Mouse (Mus musculus): ENCODE results near the gene Adam12. TPM values are rescaled to one million over a fixed set of nuclear protein-coding genes. Genes with fewer than 3 reads are reported as not detected.

The Adam12 gene
- total and polyA plus RNA-seq, 2 experiments, result 0.28 TPM

DNA sequence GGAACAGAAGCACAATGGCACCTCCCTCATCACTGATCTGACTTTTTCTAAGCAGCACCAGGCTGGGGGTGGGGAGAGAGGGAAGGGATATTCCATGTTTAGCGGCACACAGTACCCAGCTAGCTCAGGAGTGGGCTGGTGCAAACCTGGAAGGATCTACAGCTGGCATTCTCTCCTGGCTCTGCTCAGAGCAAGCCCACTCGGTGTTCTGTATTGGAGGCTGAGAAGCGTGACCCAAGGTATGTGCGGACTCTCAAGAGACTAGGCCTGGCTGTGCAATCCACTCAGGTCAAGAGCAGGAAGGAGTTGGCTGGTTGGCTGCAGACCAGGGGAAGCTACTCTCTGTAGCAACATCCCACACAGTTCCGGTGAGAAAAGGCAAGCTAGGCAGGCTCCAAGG, 312.0 kb downstream of the Adam12 start:
- Histone ChIP-seq H3K4me3 (ENCODE audit: insufficient read depth, low read depth, low read length) (no peak overlapping the region), H3K79me2 (ENCODE audit: control insufficient read depth, insufficient read depth, low read length) (no peaks in the 10 kb centered on the region), H3K9ac (ENCODE audit: low read depth, low read length) (no peak overlapping the region), H3K27ac (replicated peaks; ENCODE audit: insufficient read depth, low read depth, low read length) (no peak overlapping the region), H3K4me1 (ENCODE audit: control insufficient read depth, insufficient read depth, low read length) (no peaks in the 10 kb centered on the region), H3K36me3 (ENCODE audit: control insufficient read depth, insufficient read depth, low read length) (no peaks in the 10 kb centered on the region), H3K27me3 (ENCODE audit: control insufficient read depth, insufficient read depth, low read length) (no peaks in the 10 kb centered on the region)
- no peak for DNase-seq (ENCODE audit: extremely low read depth, low read depth, low spot score)
- no peak for TF ChIP-seq POLR2A (IDR thresholded peaks at IDR 0.05; ENCODE audit: extremely low read depth, insufficient read depth, low read length)
- 81% methylated on average over 5 of the region's 5 CpGs for WGBS

DNA sequence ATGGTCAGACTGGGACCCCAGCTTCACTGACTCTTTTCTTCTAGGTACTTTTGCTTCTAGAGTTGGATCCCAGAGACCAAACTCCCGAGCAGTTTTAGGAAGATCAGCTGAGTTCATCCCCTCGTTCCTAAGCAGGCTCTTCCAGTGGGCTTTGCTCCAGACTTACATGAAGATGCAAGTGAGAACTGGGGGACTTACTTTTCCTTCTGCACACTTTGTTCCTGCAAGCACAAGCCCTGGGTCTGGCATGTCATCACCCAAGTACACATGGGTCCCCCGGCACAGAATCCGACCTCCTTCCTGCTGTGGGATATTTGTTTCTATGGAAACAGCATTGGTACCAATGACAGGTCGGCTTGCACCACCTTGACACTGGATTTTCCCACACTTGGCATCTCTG, 312.6 kb downstream of the Adam12 start:
- no peaks in the 10 kb centered on the region for H3K79me2 ChIP-seq (ENCODE audit: control insufficient read depth, insufficient read depth, low read length)
- no peaks in the 10 kb centered on the region for H3K27me3 ChIP-seq (ENCODE audit: control insufficient read depth, insufficient read depth, low read length)
- 67% methylated on average over 5 of the region's 5 CpGs for WGBS
- H3K4me1 ChIP-seq (ENCODE audit: control insufficient read depth, insufficient read depth, low read length), result no peaks in the 10 kb centered on the region
- no peak overlapping the region for H3K27ac ChIP-seq (replicated peaks; ENCODE audit: insufficient read depth, low read depth, low read length)
- no peak for DNase-seq (ENCODE audit: extremely low read depth, low read depth, low spot score)
- no peak overlapping the region for H3K9ac ChIP-seq (ENCODE audit: low read depth, low read length)
- no peak overlapping the region for H3K4me3 ChIP-seq (ENCODE audit: insufficient read depth, low read depth, low read length)
- no peaks in the 10 kb centered on the region for H3K36me3 ChIP-seq (ENCODE audit: control insufficient read depth, insufficient read depth, low read length)
- TF ChIP-seq CTCF (IDR thresholded peaks at IDR 0.05; ENCODE audit: low read depth, low read length), result no peak

DNA sequence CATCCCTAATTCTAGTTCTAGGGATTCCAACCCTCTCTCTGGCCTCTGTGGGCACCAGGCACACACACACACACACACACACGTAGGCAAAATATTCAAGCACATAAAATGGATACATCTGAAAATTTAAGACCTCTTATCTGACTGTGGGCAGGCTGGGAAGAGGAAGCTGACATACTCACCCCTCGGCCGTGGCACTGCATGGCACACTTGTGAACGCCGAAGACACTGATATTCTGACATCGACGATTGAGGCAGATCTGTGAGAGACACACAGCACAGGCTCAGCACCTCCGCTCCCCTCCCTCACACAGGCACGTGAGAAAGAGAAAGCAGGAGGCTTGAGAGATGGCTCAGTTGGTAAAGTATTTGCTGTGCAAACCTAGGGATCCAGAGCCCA, 315.7 kb downstream of the Adam12 start:
- TF ChIP-seq CTCF (IDR thresholded peaks at IDR 0.05; ENCODE audit: low read depth, low read length), result no peak
- TF ChIP-seq POLR2A (IDR thresholded peaks at IDR 0.05; ENCODE audit: extremely low read depth, insufficient read depth, low read length), result no peak
- WGBS, result 61% methylated on average over 9 of the region's 9 CpGs
- H3K36me3 ChIP-seq (ENCODE audit: control insufficient read depth, insufficient read depth, low read length), result no peaks in the 10 kb centered on the region
- H3K4me3 ChIP-seq (ENCODE audit: insufficient read depth, low read depth, low read length), result no peak overlapping the region
- no peak for DNase-seq (ENCODE audit: extremely low read depth, low read depth, low spot score)
- no peaks in the 10 kb centered on the region for H3K27me3 ChIP-seq (ENCODE audit: control insufficient read depth, insufficient read depth, low read length)
- H3K9ac ChIP-seq (ENCODE audit: low read depth, low read length), result no peak overlapping the region
- no peak overlapping the region for H3K27ac ChIP-seq (replicated peaks; ENCODE audit: insufficient read depth, low read depth, low read length)
- no peaks in the 10 kb centered on the region for H3K79me2 ChIP-seq (ENCODE audit: control insufficient read depth, insufficient read depth, low read length)
- no peaks in the 10 kb centered on the region for H3K4me1 ChIP-seq (ENCODE audit: control insufficient read depth, insufficient read depth, low read length)

DNA sequence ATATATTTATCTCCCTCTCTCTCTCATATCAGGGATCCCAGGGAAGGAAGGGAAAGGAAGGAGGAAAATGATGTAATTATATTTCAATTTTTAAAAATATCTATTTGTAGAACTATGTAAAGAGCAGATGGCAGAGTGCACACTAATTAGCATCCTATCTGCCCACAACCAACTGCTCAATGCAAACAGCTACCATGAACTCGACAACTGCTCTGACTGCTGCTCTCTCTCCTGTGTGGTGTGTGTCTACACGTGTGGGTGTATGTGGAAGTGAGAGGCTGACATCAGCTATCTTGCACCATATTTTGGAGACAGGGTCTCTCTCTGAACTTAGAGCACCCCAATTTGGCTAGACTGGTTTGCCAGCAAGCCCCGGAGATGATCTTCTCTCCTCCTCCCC, 320.1 kb downstream of the Adam12 start:
- H3K4me3 ChIP-seq (ENCODE audit: insufficient read depth, low read depth, low read length), result no peak overlapping the region
- H3K4me1 ChIP-seq (ENCODE audit: control insufficient read depth, insufficient read depth, low read length), result no peaks in the 10 kb centered on the region
- no peaks in the 10 kb centered on the region for H3K36me3 ChIP-seq (ENCODE audit: control insufficient read depth, insufficient read depth, low read length)
- TF ChIP-seq CTCF (IDR thresholded peaks at IDR 0.05; ENCODE audit: low read depth, low read length), result no peak
- no peak for TF ChIP-seq POLR2A (IDR thresholded peaks at IDR 0.05; ENCODE audit: extremely low read depth, insufficient read depth, low read length)
- H3K79me2 ChIP-seq (ENCODE audit: control insufficient read depth, insufficient read depth, low read length), result no peaks in the 10 kb centered on the region
- 77% methylated on average over 3 of the region's 3 CpGs for WGBS
- H3K9ac ChIP-seq (ENCODE audit: low read depth, low read length), result no peak overlapping the region
- no peak for DNase-seq (ENCODE audit: extremely low read depth, low read depth, low spot score)
- H3K27me3 ChIP-seq (ENCODE audit: control insufficient read depth, insufficient read depth, low read length), result no peaks in the 10 kb centered on the region
- no peak overlapping the region for H3K27ac ChIP-seq (replicated peaks; ENCODE audit: insufficient read depth, low read depth, low read length)

DNA sequence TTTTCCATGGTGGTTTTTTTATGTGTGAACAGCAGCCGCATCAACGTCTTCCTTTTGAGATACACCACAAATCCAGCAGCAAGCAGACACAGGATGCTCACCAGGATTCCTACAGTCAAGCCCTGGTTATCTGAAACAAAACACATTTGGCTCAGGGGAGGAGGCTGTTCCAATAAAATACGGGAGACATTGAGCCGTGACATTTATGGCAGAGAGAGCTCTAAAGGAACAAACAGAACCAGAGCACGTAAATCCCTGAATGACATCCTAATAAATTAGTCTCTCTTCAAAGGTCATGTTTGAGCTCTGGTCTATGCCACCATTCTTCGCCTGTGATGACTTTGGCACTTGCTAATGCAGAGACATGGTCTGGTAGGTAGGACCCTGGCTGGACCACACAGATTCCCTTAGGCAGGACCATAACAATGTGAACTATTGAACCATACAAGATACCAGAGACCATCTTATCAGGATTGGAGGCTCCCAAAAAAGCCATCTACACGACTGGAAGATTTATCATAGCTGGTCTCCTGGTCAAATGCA, 322.0 kb downstream of the Adam12 start:
- Histone ChIP-seq H3K27ac (replicated peaks; ENCODE audit: insufficient read depth, low read depth, low read length) (no peak overlapping the region), H3K9ac (ENCODE audit: low read depth, low read length) (no peak overlapping the region), H3K79me2 (ENCODE audit: control insufficient read depth, insufficient read depth, low read length) (no peaks in the 10 kb centered on the region), H3K36me3 (ENCODE audit: control insufficient read depth, insufficient read depth, low read length) (no peaks in the 10 kb centered on the region), H3K4me1 (ENCODE audit: control insufficient read depth, insufficient read depth, low read length) (no peaks in the 10 kb centered on the region), H3K27me3 (ENCODE audit: control insufficient read depth, insufficient read depth, low read length) (no peaks in the 10 kb centered on the region), H3K4me3 (ENCODE audit: insufficient read depth, low read depth, low read length) (no peak overlapping the region)
- 85% methylated on average over 7 of the region's 7 CpGs for WGBS
- no peak for DNase-seq (ENCODE audit: extremely low read depth, low read depth, low spot score)
- no peak for TF ChIP-seq POLR2A (IDR thresholded peaks at IDR 0.05; ENCODE audit: extremely low read depth, insufficient read depth, low read length)
- no peak for TF ChIP-seq CTCF (IDR thresholded peaks at IDR 0.05; ENCODE audit: low read depth, low read length)

DNA sequence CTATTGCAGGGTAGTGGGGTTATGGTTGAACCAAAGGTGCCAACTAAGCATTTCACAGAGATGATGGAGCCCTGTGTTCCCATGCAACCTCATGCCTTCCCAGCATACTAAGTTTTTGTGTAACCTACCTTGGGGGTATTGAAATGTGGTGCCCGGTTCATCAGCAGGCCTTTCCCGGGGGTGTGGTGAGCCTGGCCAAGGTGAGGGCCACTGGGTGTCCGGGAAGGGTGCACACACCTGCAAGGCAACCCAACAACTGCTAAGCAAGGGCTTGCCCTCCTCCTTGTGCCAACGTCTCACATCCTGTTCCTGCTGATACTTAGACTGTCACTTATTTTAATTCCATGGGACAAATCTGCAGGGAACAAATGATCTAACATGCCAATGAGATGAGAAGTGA, 323.0 kb downstream of the Adam12 start:
- no peak overlapping the region for H3K4me3 ChIP-seq (ENCODE audit: insufficient read depth, low read depth, low read length)
- no peak for DNase-seq (ENCODE audit: extremely low read depth, low read depth, low spot score)
- no peaks in the 10 kb centered on the region for H3K79me2 ChIP-seq (ENCODE audit: control insufficient read depth, insufficient read depth, low read length)
- no peaks in the 10 kb centered on the region for H3K4me1 ChIP-seq (ENCODE audit: control insufficient read depth, insufficient read depth, low read length)
- TF ChIP-seq POLR2A (IDR thresholded peaks at IDR 0.05; ENCODE audit: extremely low read depth, insufficient read depth, low read length), result no peak
- no peak for TF ChIP-seq CTCF (IDR thresholded peaks at IDR 0.05; ENCODE audit: low read depth, low read length)
- no peaks in the 10 kb centered on the region for H3K36me3 ChIP-seq (ENCODE audit: control insufficient read depth, insufficient read depth, low read length)
- H3K27ac ChIP-seq (replicated peaks; ENCODE audit: insufficient read depth, low read depth, low read length), result no peak overlapping the region
- WGBS, result 88% methylated on average over 4 of the region's 4 CpGs
- H3K9ac ChIP-seq (ENCODE audit: low read depth, low read length), result no peak overlapping the region
- H3K27me3 ChIP-seq (ENCODE audit: control insufficient read depth, insufficient read depth, low read length), result no peaks in the 10 kb centered on the region
